Mouse (Mus musculus) neural tube, embryonic 14.5 days (tissue): ENCODE data around the gene Adgra3. TPM values are rescaled to one million over a fixed set of nuclear protein-coding genes. Genes with fewer than 3 reads are reported as not detected.

Experiments used
- ATAC-seq: fragments of 200-750 bp; cut with Nextera tagmentation; 2 replicates; pipeline ENCODE4 v1.8.0; 2017; ENCODE audit warnings: low read depth, mild to moderate bottlenecking, moderate TSS enrichment, moderate library complexity
- H3K27ac ChIP-seq: fragments of 300-500 bp; sonication (generic); 2 replicates; pipeline ENCODE4 v1.5.1; 2014; ENCODE audit warnings: low read depth, mild to moderate bottlenecking, control low read depth, low read length, moderate library complexity, mixed read lengths
- H3K27me3 ChIP-seq: fragments of 300-500 bp; sonication (generic); 2 replicates; pipeline ENCODE4 v1.6.1; 2014; ENCODE audit warnings: low read length; ENCODE audit not compliant: control insufficient read depth, insufficient read depth
- H3K36me3 ChIP-seq: fragments of 300-500 bp; sonication (generic); 2 replicates; pipeline ENCODE4 v1.6.1; 2014; ENCODE audit warnings: low read length, mixed read lengths; ENCODE audit not compliant: control insufficient read depth, insufficient read depth
- H3K4me1 ChIP-seq: fragments of 300-500 bp; sonication (generic); 2 replicates; pipeline ENCODE4 v1.6.1; 2014; ENCODE audit warnings: low read length; ENCODE audit not compliant: control insufficient read depth, insufficient read depth
- H3K4me2 ChIP-seq: fragments of 300-500 bp; sonication (generic); 2 replicates; pipeline ENCODE4 v1.6.1; 2014; ENCODE audit warnings: mild to moderate bottlenecking, low read depth, low read length, control low read depth
- H3K4me3 ChIP-seq: fragments of 300-500 bp; sonication (generic); 2 replicates; pipeline ENCODE4 v1.5.1; 2014; ENCODE audit warnings: low read depth, low read length, control low read depth, mixed read lengths
- H3K9ac ChIP-seq: fragments of 300-500 bp; sonication (generic); replicated peaks from 2 replicates; pipeline ENCODE4 v1.6.1; 2014; ENCODE audit warnings: low read depth, mild to moderate bottlenecking, control low read depth, low read length, mixed read lengths
- H3K9me3 ChIP-seq: fragments of 300-500 bp; sonication (generic); 2 replicates; pipeline ENCODE4 v1.6.1; 2016; ENCODE audit warnings: low read length; ENCODE audit not compliant: control insufficient read depth
- WGBS: fragments of 180-500 bp; shearing (Covaris S2); extraction: QIAGEN DNeasy Blood & Tissue Kit; methylation state at CpG from one replicate; pipeline ENCODE4 v1.1.7; 2014; 5-methylcytosine and 5-hydroxymethylcytosine counted together
- polyA plus RNA-seq: library from polyadenylated mRNA; unstranded; fragments of >200 nt; fragmentation: Nextera tagmentation; extraction: Ambion mirVana; gene quantifications from 2 replicates; pipeline ENCODE4 v1.2.1, GENCODE M21; 2014

Gene Adgra3
- polyA plus RNA-seq, 1 experiment from 2014 or later: 18.0 TPM

DNA sequence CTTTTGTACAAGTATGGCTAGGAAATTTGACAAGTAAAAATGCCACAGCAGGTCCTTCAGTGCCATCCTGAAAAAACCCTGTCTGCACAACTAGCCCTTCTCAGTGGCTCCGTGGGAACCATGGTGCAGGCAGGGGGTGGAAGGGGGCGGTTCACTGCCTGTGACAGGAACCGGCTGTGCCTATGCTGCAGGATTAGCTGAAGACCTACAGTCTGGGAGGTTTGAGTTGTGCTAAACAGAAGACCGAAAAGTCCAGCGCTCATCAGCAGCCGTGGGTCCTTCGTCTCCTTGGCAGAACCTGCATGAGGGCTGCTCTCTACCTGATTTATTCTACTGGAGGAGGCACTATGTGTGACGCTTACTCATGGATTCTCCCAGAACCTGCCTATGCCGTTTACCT lies 59.0 kb downstream of the Adgra3 start:
- no peak overlapping the region for H3K4me3 ChIP-seq
- 76% methylated on average over 9 of the region's 9 CpGs for WGBS
- ATAC-seq: no peak
- H3K9ac ChIP-seq: no peak overlapping the region
- H3K36me3 ChIP-seq: no peaks in the 10 kb centered on the region
- no peaks in the 10 kb centered on the region for H3K27me3 ChIP-seq
- H3K9me3 ChIP-seq: no peaks in the 10 kb centered on the region
- no peaks in the 10 kb centered on the region for H3K4me1 ChIP-seq
- H3K27ac ChIP-seq: no peak overlapping the region
- H3K4me2 ChIP-seq: no peak overlapping the region

DNA sequence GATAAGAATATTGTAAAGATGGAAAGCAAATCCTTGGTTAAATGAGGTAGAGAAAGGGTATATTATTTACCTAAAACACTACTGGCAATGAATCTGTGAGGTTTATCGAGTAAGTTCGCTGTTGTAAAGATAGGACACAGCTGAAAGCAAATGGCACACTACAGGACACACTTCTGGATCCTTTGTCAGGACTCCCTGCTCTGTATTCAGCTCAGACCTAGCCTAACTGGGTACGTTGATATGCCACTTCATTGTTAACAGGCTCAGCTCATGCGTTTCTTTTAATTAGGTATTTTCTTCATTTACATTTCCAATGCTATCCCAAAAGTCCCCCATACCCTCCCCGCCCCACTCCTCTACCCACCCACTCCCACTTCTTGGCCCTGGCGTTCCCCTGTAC lies 61.8 kb downstream of the Adgra3 start:
- Histone ChIP-seq H3K9me3 (no peaks in the 10 kb centered on the region), H3K9ac (no peak overlapping the region), H3K4me2 (no peak overlapping the region), H3K4me3 (no peak overlapping the region), H3K27me3 (no peaks in the 10 kb centered on the region), H3K27ac (no peak overlapping the region), H3K36me3 (no peaks in the 10 kb centered on the region), H3K4me1 (no peaks in the 10 kb centered on the region)
- 82% methylated on average over 6 of the region's 6 CpGs for WGBS
- no peak for ATAC-seq

- Histone ChIP-seq H3K9ac (no peak overlapping the region), H3K27me3 (no peaks in the 10 kb centered on the region), H3K9me3 (no peaks in the 10 kb centered on the region), H3K27ac (no peak overlapping the region), H3K4me3 (no peak overlapping the region), H3K4me2 (no peak overlapping the region), H3K36me3 (no peaks in the 10 kb centered on the region), H3K4me1 (no peaks in the 10 kb centered on the region)
- no peak for ATAC-seq
- 62% methylated on average over 11 of the region's 11 CpGs for WGBS
Observed at GRCm38 (mm10) chr5:49996457-49996856, 62.3 kb downstream of the Adgra3 start.

- H3K36me3 ChIP-seq: peaks cover 4% of the 10 kb centered on the region; the same call in 1 of the 2 replicates
- no peaks in the 10 kb centered on the region for H3K27me3 ChIP-seq
- no peak for ATAC-seq
- no peak overlapping the region for H3K4me3 ChIP-seq
- no peak overlapping the region for H3K9ac ChIP-seq
- no peak overlapping the region for H3K4me2 ChIP-seq
- H3K4me1 ChIP-seq: no peaks in the 10 kb centered on the region
- no peak overlapping the region for H3K27ac ChIP-seq
- 90% methylated on average over 8 of the region's 8 CpGs for WGBS
- H3K9me3 ChIP-seq: no peaks in the 10 kb centered on the region
Observed at GRCm38 (mm10) chr5:49990737-49991323, 68.0 kb downstream of the Adgra3 start.

- Histone ChIP-seq H3K4me2 (no peak overlapping the region), H3K4me3 (no peak overlapping the region), H3K4me1 (no peaks in the 10 kb centered on the region), H3K27me3 (no peaks in the 10 kb centered on the region), H3K36me3 (peaks cover 4% of the 10 kb centered on the region; the same call in 1 of the 2 replicates), H3K9me3 (no peaks in the 10 kb centered on the region), H3K27ac (no peak overlapping the region), H3K9ac (no peak overlapping the region)
- 59% methylated on average over 10 of the region's 10 CpGs for WGBS
- no peak for ATAC-seq
Observed at GRCm38 (mm10) chr5:49988015-49988798, 70.6 kb downstream of the Adgra3 start.

DNA sequence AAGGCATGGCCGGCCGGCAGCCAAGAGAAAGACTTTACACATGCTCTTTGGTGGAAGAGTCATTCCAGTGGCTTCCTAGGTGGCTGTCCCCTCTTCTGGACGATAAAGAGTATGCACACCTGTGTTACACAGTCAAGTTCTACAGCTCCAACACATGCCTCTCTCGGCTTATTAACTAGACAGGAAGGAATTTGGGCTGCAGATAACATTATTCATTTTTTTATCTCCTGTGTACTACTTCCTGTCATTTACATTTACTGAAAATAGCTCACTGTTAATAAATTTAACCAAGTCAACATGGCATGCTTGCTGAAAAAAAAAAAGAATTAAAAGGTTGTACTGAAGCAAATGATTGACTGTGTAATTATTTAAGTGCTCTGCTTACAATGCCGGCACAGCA lies 78.1 kb downstream of the Adgra3 start:
- Histone ChIP-seq H3K4me3 (no peak overlapping the region), H3K4me2 (no peak overlapping the region), H3K27me3 (no peaks in the 10 kb centered on the region), H3K36me3 (no peaks in the 10 kb centered on the region), H3K27ac (no peak overlapping the region), H3K9ac (no peak overlapping the region), H3K9me3 (no peaks in the 10 kb centered on the region), H3K4me1 (no peaks in the 10 kb centered on the region)
- no peak for ATAC-seq
- 76% methylated on average over 5 of the region's 5 CpGs for WGBS

DNA sequence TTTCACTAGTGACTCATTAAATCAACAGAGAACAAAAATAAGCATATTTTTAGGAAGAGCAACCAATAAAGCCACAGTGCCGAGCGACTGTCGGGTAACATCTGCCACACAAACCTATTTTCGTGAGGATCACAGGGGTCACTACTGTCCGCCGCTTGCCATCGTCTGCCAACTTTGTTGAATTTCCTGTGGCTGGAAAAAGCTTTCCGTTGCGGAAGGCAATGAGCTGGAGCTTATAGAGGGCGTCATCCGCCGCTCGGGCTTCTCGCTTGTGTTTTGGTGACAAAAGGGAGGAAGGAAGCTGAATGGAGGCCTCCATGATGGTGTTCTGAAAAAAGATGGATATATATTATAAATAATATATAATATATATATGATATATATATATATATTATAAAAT lies 79.6 kb downstream of the Adgra3 start:
- H3K4me2 ChIP-seq: no peak overlapping the region
- WGBS: 87% methylated on average over 14 of the region's 14 CpGs
- no peak overlapping the region for H3K9ac ChIP-seq
- no peaks in the 10 kb centered on the region for H3K4me1 ChIP-seq
- no peaks in the 10 kb centered on the region for H3K36me3 ChIP-seq
- H3K27ac ChIP-seq: no peak overlapping the region
- H3K9me3 ChIP-seq: no peaks in the 10 kb centered on the region
- ATAC-seq: no peak
- H3K4me3 ChIP-seq: no peak overlapping the region
- no peaks in the 10 kb centered on the region for H3K27me3 ChIP-seq

DNA sequence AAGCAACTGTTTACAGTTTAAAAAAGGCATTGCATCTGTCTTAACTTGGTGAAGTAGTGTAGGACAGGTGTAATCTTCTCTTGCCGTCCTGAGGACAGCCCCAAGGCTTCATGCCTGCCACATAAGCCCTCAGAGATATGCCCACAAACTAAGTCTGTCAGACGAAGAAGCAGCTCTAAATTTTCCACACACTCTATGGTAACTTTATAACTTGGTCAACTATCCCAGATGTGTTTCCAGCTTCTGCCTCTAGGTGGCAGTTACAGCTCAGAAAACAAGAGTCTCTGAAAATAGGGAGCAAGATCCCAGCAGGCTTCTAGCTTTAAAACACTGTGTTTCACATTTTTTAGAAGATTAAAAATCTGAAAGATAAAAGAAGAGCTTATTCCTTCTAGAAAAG lies 82.8 kb downstream of the Adgra3 start:
- Histone ChIP-seq H3K9me3 (no peaks in the 10 kb centered on the region), H3K4me3 (no peak overlapping the region), H3K36me3 (no peaks in the 10 kb centered on the region), H3K27me3 (no peaks in the 10 kb centered on the region), H3K4me2 (no peak overlapping the region), H3K4me1 (no peaks in the 10 kb centered on the region), H3K27ac (no peak overlapping the region), H3K9ac (no peak overlapping the region)
- WGBS: 73% methylated on average over 2 of the region's 2 CpGs
- ATAC-seq: peak; percentile 38; the same call in 1 of the 2 replicates

DNA sequence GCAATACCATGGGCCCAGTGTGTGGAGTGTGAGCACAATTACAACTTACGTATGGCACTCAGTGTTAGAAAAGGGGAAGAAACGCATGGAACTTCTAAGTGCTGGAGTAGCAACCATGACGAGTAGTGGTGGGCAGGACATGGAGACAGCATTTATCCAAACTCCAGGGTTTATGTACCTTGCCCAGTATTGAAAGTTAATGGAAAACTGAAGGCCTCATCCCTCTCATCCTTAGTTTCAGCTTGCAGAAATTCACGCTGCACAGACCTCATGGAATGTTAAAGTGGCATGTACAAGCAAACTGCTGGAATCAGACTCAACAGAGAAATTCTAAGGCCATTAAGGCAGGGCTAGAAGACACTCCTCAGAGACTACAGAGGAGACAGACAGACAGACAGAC lies 84.6 kb downstream of the Adgra3 start:
- Histone ChIP-seq H3K4me2 (no peak overlapping the region), H3K27ac (no peak overlapping the region), H3K9ac (no peak overlapping the region), H3K4me1 (no peaks in the 10 kb centered on the region), H3K9me3 (no peaks in the 10 kb centered on the region), H3K4me3 (no peak overlapping the region), H3K27me3 (no peaks in the 10 kb centered on the region), H3K36me3 (no peaks in the 10 kb centered on the region)
- 94% methylated on average over 4 of the region's 4 CpGs for WGBS
- no peak for ATAC-seq
